Mouse (Mus musculus) megakaryocyte progenitor cell, adult 5-6 weeks (primary cell): ENCODE data around the gene Thbs3. TPM values are rescaled to one million over a fixed set of nuclear protein-coding genes. Genes with fewer than 3 reads are reported as not detected.

Experiments used
- ATAC-seq: replicated peaks from 2 replicates; pipeline ENCODE4 v1.8.0; 2016; ENCODE audit warnings: mild to moderate bottlenecking, moderate TSS enrichment, inconsistent platforms; ENCODE audit not compliant: poor library complexity
- total RNA-seq, 2 experiments: library from RNA; stranded (forward) in 1 of 2; stranded (reverse) in 1 of 2; fragments of 157-497, 149-512 nt in 1 of 2; fragments of 200-1000 nt in 1 of 2; gene quantifications; 2 replicates each; pipeline versions ENCODE4 v1.2.3 to v1.2.4; 2015 to 2017

The Thbs3 gene
- not detected in 2 replicates for total RNA-seq (2015)
- 0.42 TPM in 1 of 2 replicates, not detected in the other for total RNA-seq (2017)

DNA sequence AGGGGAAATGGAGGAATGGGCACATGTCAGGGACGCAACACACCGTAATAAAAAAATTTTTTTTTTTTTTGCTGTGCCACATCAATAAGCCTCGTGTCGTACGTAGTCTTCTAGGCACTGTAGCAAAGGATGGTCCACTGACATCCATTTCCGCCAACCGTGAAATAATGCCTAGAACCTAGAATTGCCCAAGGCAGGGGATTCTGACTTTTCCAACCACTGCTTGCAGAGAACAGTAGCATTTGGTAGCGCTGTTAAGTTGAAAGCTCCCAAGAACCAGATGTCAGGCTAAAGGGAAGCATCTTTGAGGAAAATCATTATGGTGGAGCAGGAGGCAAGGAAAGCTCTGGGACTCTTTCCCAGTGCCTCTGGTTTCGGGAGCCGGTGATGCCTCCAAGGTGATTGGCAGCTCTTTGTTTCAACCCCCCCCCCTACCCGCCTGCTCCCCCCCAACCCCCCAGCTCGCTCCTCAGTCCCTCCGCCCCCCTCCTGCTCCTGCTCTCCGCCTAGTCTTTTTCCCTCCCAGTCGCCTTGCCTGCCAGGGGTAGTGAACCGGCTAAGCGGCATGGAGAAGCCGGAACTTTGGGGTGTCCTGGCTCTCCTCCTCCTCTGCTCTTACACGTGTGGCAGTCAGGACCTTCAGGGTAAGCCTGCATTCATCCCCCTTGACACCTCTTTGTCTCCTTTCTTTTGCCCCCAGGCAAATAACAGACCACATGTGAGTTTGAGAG is at the start of gene Thbs3:
Gene Thbs3 (plus strand): TSS at position 500 of the 731 bp plus-strand sequence.
- no peak for ATAC-seq

DNA sequence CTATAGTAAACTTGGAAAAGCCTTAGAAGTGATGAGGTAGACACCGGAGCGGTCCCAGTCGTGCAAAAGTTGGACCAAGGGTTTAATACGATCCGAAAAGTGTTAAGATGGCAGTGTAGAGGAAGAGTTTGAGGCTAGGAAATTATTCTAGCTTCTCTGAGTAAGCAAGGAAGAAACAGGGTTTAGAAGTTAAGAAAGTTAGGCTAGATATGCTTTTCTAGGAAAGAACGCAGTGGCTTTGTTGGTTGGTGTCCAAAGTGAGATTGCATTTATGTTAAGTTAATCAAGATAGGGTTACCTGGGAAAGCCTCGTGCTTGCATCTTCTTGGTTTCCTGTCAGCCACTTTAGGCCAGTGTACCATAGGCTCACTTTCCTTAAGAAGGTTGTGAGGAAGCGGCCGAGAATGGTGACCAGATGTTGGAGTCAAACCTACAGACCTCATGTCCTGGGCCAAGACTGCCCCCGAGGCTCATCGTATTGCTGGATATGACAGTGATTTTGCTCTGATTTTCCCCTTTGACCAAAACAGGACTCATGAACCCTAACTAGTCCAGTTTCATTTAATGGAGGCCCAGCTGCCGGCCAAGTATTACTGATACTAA is 49.6 kb upstream of the Thbs3 start:
- ATAC-seq: no peak; the same call in 1 of the 2 replicates

DNA sequence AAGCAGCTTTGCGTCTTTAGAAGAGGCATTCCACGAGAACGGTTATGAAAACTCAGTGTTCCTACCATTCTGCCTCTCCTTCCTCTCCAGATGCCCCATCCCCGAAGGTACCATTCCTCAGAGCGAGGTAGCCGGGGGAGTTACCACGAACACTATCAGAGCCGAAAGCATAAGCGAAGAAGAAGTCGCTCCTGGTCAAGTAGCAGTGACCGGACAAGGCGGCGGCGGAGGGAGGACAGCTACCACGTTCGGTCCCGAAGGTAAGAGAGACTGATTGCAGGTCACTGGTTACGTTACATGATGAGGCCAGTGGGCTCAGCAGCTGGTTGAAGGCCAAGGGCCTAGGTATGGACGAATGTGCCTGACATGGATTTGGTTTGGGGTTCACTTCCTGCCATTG is 48.0 kb upstream of the Thbs3 start:
- no peak for ATAC-seq

DNA sequence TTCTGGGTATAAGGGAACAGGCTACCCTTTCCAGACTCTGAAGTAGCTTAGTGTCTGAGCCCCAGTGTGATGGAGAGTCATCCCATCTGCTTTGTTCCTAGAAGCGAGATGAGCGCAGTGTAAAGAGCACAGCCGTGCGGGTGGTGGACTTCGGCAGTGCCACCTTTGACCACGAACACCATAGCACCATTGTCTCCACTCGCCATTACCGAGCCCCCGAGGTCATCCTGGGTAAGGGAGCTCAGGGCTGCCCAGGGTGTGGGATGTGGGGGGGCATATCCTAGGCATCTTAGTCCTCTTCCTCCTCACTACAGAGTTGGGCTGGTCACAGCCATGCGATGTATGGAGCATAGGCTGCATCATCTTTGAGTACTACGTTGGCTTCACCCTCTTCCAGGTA is 40.1 kb upstream of the Thbs3 start:
- no peak for ATAC-seq

DNA sequence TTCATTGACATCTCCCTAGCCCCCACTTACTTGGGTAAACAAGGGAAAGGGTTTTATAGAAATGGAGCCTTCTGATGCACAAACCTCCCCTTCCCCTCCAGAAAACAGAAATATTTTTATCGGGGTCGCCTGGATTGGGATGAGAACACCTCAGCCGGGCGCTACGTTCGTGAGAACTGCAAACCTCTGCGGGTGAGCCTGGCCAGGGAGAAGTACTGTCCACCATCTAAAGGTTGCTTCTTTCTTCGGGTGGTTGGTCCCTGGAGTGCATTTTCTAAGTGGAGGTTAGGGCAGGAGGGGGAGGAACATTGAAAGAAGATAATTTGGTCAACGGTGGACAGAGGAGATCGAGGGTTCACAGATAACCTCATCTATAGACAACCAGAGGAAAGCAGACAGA is 39.4 kb upstream of the Thbs3 start:
- no peak for ATAC-seq

DNA sequence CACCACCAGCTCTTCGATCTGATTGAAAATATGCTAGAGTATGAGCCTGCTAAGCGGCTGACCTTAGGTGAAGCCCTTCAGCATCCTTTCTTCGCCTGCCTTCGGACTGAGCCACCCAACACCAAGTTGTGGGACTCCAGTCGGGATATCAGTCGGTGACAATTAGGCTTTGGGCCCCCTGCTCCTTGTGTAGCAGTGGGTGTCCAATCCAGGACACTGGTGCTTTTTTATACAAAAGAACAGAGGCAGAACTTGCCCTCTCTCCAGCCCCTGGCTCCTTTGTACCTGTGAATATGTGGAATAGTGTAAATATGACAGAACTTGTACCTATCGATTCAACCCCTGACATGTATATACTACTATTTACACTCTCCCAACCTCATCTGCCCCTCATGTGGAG is 38.6 kb upstream of the Thbs3 start:
- no peak for ATAC-seq

DNA sequence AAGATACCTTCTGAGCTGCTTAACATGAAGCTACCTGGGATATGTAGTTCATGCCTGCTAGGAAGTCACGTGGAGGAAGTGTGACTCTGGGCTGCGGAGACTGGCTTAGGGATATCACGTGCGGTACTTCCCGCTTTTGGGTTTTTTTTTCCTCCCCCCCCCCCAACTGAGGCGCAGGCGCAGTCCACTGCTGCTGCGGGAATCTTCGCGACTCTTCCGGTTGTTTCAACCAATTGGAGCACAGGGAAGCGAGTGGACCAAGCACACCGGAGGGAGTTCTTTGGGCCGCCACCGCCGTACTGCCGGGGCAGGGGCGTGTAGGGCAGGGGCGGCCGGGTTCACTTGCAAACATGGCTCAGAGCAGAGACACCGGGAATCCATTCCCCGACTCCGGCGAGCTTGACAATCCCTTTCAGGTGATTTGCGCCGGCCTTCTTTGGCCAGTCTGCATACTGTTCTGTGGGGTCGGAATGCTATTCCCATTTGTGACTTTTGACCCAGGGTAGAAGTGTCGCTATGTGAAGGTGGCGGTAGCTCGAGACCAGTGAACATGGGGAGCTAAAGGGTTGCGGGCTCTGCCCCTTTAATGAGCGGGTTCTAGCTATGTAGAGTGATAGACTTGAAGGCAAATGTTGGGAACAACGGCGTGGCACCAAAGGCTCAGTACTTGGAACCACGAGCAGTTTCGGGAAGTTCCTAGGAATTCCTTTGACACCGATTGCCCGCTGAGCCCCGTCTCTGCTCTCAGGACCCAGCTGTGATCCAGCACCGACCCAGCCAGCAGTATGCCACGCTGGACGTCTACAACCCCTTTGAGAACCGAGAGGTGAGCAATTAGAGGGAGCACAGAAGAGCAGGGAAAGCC is 37.5 kb upstream of the Thbs3 start, which contains the start of gene Scamp3:
Gene Scamp3 (plus strand): TSS at position 232 of the 865 bp plus-strand sequence.
- ATAC-seq: peak; percentile 87

DNA sequence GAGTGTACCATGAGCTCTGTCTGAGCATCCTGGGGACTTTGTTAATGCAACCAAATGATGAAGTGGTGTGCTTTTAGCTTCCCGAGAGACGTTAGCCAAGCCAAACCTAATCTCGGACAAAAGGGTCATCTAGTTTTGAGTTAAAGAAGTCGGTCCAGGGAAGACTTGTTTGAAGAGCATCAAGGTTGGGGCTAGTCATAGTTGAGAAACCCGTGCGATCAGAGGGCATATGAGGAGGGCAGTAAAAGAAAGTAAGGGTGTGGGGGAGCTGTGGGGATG is 36.9 kb upstream of the Thbs3 start:
- no peak for ATAC-seq

DNA sequence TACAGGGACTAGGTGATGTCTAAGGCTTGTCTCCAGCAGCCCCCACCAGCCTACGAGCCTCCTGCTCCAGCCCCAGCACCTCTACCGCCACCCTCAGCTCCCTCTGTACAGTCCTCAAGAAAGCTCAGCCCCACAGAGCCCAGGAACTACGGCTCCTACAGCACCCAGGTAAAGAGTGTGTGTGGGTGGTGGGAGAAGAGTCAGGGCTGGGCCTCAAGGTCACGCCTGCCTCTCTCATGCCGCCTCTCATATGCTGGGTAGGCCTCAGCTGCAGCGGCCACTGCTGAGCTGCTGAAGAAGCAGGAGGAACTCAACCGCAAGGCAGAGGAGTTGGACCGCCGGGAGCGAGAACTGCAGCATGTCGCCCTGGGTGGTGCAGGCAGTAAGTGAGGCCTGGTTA is 35.9 kb upstream of the Thbs3 start:
- ATAC-seq: no peak

DNA sequence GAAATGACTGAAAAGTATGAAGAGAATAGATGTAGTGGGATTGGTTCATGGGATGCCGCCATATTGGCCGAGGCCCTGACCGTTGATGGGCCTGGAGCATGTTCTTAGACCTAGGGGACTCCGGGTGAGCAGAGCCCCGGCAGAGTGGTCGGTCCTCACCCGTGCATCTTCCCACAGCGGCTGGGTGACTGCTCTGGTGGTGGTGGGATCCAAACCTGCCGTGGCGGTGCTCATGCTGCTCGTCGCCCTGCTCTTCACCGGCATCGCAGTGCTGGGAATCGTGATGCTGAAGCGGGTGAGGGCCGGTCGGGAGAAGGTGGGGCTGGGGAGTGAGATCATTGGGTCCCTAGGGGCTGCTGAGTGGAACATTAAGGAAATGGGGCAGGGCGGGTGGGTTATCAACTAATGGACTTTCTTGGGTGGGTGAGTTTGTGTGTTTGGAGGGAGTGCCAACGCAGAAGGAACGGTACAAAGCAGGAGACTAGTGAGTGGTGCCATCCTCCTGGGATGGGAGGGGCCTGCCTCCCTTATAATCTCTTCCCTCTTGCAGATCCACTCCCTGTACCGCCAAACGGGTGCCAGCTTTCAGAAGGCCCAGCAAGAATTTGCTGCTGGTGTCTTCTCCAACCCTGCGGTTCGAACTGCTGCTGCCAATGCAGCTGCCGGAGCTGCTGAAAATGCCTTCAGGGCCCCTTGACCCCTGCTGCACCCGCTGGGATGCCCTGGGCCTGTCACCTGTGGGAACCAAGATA is 33.1 kb upstream of the Thbs3 start:
- no peak for ATAC-seq

DNA sequence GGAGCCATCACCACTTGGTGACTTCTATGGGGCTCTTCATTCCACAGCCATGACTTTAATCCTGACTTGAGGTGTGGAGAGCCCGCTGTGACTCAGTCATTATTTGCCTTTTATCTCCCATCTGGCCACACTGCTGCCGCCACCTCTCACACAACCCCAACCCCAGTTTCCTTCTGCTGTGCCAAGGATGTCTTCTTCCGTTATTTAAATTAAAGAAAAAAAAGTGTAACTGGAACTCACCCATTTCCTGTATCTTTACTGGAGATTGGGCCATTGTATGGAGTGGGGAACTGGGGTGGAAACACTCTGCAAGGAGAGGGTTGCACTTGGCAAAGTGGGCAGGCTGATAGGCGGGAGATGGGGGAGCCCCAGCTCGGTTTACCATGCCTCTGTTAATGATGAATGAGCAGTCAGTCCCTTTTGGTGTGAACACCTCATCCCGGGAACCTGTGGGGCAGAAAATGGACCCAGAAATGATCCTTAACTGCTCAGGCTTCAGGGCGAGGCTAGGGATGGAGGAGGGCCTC is 32.4 kb upstream of the Thbs3 start:
- ATAC-seq: peak; percentile 40

DNA sequence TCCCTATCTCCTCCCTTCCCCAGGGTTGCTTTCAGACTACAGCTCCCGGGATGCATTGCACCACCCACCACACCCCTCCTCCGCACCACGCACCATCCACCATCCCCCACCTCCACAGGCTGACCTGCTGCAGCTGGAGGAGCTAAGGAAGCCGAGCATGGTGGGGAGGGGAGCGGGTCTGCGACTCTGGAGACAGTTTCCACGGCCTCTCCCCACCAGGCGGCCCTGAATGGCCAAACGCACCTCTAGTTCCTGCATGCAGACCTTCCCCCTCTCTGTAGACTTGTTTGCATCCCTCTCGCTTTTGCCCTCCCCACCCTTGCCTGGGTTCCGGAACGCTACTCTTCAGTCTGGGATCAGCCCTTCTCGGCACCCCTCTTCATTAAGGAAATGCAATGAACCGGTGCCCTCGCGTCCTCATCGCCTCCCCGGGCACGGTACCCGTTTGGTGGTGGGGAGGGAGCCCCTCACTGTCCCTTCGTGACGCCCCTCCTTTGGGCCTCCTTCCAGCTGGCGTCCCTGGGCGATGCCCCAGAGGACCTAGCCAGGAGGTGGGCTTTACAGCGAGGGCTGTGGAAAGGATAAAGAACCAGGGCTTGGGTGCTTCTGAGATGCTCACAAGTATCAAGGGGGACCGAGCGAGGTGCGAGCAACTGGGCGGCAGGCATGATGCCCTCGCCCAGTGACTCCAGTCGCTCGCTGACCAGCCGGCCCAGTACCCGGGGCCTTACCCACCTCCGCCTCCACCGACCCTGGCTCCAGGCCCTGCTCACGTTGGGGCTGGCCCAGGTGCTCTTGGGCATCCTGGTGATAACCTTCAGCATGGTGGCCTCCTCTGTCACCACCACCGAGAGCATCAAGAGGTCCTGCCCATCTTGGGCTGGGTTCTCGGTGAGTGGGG is 31.7 kb upstream of the Thbs3 start, which contains the start of gene Fam189b:
Gene Fam189b (plus strand): TSS at position 86 of the 901 bp plus-strand sequence.
- ATAC-seq: peak; percentile 91

DNA sequence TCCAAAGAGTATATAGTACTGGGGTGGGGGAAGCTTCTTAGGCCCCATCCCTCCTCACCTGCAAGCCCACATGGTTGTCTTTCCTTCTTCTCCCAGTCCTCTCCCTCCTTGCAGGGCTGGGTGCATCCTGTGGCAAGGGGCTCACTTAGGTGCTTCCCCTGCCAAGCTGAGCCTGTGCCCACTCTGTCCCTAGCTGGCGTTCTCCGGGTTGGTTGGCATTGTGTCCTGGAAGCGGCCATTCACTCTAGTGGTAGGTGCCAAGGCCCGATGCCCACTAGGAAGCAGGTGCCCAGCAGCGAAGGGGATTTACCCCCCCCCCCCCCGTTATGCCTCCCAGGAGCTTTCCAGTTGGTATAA is 31.0 kb upstream of the Thbs3 start:
- ATAC-seq: no peak

DNA sequence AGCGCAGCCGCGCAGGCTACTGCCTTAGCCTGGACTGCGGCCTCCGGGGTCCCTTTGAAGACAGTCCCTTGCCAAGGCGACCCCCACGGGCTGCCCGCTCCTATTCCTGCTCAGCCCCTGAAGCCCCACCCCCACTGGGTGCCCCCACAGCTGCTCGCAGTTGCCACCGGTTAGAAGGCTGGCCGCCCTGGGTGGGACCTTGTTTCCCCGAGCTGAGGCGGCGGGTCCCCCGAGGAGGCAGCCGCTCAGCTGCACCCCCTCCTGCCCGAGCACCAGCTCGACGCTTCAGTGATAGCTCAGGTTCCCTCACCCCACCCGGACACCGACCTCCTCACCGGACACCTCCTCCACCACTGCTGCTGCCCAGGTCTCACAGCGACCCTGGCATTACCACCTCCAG is 27.8 kb upstream of the Thbs3 start:
- no peak for ATAC-seq

DNA sequence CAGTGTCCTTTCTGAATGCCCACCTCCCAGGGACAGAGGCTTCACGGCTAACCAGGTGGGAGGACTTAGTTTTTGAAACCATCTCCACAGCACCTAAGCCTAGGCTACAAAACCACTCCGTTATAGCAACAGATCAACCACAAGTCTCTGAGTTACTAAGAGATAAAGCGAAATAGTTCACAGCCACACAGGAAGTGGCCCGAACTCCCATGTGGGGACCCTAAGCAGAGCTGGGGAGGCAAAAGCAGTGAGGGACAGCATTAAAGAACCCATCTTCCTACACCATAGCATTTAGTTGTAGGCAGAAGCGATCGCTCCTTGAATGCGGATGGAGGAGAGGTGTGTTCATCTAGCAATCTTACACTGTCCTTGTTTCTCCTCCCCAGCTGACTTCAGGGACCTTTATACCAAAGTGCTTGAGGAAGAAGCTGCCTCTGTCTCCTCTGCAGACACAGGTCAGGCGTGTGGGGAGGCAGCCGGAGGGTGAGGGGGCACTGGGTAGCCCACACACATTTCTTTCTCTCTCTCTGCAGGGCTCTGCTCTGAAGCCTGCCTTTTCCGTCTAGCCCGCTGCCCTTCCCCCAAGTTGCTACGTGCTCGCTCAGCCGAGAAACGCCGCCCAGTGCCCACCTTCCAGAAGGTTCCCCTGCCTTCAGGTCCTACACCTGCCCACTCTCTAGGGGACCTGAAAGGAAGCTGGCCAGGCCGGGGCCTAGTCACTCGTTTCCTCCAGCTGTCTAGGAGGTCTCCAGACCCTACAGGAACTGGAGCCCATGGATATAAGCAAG is 27.1 kb upstream of the Thbs3 start:
- no peak for ATAC-seq

DNA sequence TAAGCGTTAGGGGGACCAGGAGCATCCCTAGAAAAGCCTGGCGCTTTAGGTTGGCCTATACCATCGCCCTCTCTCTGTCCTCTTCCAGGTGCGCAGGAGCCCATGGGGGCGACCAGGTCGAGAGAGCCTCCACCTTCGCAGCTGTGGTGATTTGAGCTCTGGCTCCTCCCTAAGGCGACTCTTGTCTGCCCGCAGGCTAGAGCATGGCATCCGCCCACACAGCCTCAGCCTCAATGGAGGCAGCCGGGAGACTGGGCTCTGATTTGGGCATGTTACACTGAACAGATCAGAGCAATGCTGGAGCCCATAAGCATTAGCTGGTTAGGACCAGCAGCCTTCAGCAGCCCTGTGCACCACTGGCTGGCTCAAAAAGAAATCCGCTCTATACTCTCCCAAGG is 26.5 kb upstream of the Thbs3 start:
- no peak for ATAC-seq

DNA sequence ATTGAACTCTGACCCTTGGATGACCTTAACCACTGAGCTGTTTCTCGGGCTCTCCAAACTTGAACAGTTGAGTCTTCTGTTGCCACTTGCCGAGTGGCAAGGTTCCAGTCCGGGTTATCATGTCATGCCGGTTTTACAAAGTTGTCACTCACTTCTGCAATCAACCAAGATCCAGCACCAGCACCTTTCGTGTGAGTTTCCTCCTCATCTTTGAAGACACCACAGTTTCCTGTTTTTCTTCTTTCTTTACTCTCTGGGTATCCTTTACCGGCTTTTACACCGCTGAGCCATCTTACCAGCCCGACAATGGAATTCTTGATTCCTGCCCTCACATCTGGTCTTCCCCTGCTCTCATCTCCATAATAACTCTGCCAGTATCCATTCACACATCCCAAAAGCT is 24.5 kb upstream of the Thbs3 start:
- ATAC-seq: peak; percentile 20; the same call in 1 of the 2 replicates

DNA sequence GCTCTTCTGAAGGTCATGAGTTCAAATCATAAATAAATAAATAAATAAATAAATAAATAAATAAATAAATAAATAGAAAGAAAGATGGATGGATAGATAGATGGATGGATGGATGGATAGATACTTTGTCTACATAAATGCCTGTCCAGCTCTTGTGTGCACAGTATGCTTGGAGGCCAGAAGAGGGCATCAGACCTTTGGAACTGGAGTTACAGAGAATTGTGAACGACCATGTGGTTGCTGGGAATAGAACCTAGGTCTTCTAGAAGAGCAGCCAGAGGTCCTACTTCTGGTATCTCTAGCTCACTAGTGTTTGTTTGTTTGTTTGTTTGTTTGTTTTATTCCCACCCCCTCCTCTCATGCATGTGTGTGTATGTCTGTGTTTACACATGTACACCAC is 21.6 kb upstream of the Thbs3 start:
- no peak for ATAC-seq

DNA sequence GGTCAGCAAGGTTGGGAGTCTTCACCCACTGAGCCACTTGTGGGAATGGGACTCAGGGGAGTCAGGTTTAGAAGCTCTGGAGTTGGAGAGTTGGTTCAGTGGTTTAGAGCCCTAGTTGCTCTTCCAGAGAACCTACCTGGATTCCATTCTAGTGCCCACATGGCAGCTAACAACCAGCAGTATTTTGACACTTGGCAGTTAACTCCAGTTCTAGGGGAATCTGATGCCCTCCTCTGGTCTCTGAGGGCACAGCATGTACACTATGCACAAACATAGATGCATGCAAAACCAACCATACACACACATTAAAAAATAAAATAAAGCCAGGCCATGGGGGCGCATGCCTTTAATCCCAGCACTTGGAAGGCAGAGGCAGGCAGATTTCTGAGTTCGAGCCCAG is 21.1 kb upstream of the Thbs3 start:
- peak; percentile 64 for ATAC-seq
